Mouse (Mus musculus) heart, postnatal 25 days (tissue): ENCODE data around the gene Unc5c. TPM values are rescaled to one million over a fixed set of nuclear protein-coding genes. Genes with fewer than 3 reads are reported as not detected.

Source experiments
- DNase-seq: peaks from one replicate; pipeline ENCODE4 v3.0.0; 2022; ENCODE audit warnings: low spot score
- intact Hi-C: fragments of 180-260 bp; cut with DNase I; formaldehyde crosslinking; loops from one replicate; pipeline ENCODE4 v1.15.1; 2025
- total RNA-seq, 2 experiments: library from RNA; stranded (reverse); gene quantifications; 2 replicates each; pipeline ENCODE4 v1.2.3; 2021

Gene Unc5c
- total RNA-seq, 2 experiments from 2014 or later = 0.16 to 0.25 TPM

DNA sequence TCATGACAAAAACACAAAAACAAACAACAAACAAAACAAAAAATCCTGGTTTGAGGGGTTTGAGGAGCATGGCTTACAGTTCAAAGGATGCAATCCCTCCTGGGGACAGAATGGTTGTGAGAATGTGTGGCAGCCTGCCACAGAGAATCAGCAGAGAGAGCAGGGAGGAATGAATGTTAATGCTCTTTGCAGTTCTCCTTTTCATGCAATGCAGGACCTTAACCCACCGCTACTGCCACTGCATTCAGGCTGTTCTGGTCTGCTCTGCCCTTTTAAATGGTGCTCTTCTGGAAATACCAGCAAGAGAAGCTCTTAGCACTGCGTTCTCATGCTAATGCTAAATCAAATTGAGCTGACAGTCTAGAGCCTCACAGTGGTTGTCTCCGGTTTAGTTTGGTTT, 130.1 kb downstream of the Unc5c start:
- no peak for DNase-seq
- intact Hi-C loops = no loop called here

DNA sequence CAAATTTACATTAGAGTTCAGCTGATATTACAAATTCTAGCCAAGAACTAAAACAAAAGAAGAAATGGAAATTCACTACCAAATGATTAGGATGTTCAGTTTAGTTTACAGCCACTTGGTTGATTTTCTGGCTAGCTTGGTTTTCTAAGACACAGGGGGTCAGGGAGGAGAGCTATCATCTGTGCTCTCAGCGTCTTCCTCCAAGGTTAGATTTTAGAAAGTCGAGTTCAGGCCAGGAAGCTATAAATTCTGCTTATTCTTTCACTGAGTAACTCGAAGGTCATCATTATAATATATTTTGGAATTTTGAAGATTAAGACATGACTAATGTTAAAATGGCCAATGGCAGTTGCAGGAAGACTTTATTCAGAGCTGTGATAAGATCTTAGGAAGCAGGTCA, 131.4 kb downstream of the Unc5c start:
- intact Hi-C loops = no loop called here
- DNase-seq = no peak

DNA sequence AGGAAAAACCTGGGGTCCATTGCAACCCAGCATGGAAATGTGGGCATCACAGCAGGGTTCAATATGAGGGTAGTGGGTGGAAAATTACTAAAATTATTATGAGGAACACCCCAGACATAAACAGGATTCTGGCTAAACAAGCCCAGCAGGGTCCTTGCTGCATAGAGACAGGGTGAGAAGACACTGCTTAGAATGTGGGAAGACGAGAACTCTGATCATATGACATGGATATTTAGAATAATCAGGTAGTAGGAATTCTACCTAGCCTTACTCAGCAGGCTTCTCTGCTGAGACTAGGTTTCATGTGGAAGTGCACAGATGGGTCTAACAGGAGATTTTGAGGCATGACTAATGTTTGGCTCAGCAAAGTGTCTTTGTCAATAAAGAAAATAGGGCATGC, 131.9 kb downstream of the Unc5c start:
- intact Hi-C loops = no loop called here
- no peak for DNase-seq

DNA sequence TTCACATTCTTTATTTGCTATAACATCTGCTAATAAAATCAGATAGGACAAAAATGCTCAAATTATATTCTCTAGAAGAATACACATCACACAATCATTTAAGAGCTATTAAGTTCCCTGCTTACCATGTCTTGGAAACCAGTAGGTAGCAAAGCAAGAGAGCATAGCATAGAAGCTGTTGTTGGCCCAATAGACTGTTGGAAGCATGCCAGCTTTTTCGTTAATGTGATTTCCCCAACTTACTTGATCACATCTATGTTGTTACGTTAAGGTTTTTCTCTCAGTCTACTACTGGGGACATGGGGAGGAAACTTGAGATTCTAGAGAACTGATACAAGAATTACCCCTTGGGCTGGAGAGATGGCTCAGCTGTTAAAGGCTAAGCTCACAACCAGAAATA, 133.0 kb downstream of the Unc5c start:
- no peak for DNase-seq
- intact Hi-C loops = no loop called here

DNA sequence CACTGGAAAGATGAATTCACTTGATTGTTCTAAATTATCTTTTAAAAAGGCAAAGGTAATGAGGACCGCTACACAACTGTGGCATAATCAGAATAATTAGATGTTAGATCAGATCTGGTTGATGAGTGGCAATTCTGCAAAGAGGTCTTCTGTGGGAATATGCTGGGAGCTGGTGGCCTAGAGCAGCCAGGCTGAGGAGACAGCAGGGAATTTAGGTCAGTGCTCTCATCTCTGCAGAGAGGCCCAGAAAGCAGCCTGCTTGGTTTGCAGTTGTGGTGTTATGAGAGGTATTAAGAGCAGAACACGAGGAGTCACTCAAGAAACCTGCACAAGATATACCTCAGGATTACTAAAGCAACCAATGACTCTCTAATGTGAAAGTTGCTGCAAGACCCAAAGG, 133.9 kb downstream of the Unc5c start:
- DNase-seq = no peak
- intact Hi-C loops = no loop called here

DNA sequence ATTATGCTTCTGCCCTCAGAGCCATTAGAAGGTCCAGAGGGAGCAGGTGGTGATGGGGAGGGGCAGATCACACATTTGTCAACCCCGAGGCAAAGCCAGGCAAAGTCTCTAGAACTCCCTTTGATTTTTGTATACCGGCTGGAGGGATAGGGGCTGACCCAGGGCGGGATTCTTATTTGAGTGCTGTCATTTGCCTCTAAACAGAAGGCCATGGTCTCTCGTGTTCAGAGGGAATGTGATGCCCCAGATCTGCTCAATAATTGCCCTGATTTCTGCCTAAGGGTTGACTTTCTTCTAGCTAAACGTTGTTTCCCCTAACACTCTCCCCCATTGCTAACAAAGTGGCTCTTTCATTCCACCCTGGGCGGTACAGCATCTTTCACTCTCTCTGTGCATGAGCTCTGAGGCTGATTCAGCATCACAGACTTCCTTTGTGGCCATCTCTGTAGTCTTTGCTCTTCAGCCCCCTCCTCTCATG, 136.1 kb downstream of the Unc5c start:
- DNase-seq = no peak
- intact Hi-C loops = no loop called here

DNA sequence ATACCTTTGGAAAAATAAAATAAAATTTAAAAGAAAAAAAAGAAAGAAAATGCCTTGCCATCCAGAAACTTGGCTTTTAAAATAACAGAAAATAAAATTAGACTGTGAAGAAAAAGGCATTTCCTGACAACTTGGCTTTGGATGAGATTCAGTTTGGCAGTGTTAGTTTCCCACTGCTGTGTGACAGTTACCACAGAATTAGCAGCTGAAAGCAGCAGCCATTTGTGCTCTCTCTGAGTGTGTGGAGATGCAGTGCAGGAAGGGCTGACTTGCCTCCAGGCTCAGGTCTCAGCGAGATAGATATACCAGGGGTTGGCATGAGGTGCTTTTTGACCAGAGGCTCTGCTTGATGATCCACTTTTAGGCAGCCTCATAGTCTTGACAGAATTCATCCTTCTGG, 151.7 kb downstream of the Unc5c start:
- DNase-seq = no peak
- intact Hi-C loops = no loop called here

DNA sequence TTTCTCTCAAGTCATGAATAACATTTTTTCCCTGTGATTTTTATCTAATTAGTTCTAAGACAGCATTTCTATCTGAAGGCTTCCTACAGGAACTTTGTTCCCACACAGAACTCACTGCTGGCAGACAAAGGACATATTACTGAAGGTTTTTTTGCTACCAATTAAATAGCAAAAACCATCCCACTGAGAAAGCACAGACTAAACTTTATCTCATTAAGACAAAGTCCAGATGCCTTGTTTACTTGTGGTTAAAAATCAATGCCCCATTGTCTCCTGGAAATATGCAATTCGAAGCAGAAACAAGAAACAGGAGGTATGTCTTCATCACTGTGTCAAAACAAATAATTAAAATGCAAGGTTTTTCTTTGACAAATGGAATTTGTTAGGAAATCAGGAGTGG, 153.7 kb downstream of the Unc5c start:
- intact Hi-C loops = no loop called here
- no peak for DNase-seq

DNA sequence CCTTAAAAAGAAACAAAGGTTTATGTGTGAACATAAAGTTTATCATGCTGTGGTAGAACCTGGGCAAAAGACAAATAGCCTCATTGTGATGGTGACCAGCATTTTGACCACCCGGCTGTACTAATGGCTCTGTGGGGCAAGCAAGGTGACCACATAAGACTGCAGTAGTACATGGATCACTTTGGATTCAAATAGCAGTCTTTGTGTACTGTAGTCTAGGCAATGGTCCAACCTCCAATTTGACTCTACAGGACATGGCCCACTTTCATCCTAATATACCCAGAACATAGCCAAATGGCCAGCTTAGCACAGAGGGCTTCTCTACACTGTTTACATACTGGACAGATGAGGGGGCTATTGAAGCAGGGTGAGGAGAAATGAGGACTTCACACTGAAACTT, 156.5 kb downstream of the Unc5c start:
- no peak for DNase-seq
- intact Hi-C loops = no loop called here

DNA sequence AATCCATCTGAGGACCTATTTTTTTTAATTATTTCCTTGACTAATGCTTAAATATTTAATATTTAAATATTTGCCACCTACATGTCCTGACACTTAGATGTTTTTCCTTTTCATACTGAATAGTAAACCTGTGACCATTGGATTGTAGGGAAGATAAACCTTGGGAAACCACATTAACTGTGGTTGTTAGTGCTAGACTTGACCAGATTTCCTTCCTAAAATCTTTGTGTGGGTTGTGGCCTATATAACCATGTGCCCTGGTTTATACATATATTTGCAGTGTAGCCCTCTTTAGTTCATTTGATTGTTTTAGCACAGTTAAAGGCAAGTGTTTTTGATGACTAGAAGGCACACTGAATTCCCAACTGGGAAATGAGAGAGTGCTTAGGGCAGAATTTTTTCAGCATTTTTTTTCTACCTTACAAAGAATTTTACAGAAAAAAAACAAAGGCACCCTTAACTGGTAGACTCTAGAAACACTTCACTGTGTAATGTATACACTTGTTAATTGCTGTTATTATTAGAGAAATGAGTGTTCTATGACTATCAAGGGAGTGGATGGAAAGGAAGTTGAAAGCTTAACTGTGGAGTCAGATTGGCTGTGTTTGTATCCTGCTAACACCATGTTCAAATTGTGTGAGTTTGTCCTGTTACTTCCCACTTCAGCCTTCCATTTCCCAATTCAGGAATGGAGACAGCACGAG, 162.1 kb downstream of the Unc5c start:
- intact Hi-C loops = no loop called here
- no peak for DNase-seq

DNA sequence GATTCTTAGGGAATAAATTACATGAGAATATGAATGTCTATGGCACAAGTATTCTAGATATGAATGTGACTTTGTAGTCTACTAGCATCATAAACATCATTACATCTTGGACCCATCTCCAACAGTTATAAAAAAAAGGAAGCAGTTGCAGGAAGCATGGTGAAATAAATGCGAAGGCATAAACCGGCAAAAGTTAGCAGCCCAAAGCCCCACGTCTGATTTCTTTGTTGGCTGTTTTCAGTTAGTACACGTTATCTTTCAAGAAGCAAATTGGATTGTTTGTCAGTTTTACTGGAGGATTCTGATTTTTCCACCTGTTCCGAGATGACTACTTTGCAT, 162.6 kb downstream of the Unc5c start:
- intact Hi-C loops = no loop called here
- no peak for DNase-seq

DNA sequence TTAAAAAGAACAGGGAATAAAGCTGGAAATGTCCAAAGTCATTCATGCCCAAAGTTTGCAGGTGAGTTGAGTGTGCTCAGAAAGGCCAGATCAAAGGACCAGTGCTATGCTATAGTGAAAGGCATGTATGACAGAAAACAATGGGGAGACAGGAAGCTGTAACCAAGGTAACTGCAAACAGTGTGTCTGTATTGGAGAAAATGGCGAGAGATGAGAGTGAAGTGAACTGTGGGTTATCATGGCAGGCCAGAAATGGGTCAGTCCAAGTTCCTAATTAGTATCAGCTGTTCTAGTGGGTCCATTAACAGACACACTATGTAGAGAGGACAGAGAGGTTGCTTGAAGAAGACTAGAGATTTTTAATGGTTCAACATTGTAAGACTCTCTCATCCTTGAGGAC, 164.4 kb downstream of the Unc5c start:
- DNase-seq = no peak
- intact Hi-C loops = no loop called here

DNA sequence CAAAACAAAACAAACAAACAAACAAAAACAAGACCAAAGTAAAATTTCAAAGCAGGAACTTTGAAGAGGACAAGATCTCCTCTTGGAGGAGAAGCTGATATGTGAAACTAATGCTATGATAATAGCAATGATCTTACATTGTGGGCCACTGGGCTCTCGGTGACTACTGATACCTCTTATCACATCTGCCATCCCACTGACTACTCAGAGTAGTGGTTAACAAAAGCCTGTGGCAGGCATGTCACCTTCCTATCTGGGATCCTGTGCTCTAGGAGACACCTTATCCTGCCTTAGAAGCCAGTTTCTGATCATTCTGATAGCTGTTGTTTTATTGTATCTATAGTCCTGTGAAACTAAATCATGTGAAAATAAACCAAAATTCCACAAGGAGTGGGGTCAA, 172.9 kb downstream of the Unc5c start:
- no peak for DNase-seq
- intact Hi-C loops = no loop called here

DNA sequence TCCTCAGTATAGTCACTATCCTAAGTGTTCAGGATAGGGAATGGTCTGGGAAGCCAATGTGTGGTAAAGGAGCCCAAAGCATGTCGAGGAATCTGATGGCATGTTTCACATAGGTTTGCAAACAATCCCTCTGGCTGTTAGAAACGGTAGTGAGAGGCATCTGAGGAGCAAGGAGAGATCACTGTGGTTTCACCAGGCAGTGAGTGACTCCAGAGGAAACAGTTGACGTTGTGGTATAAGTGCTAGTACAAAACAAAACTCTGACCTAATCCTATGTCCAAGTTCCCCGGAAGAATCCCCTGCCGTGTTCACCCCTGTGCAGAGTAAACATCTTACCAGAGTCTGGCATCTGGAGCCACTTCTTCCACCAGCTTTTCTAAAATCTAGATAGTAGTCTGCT, 179.2 kb downstream of the Unc5c start:
- DNase-seq = no peak
- intact Hi-C loops = no loop called here

DNA sequence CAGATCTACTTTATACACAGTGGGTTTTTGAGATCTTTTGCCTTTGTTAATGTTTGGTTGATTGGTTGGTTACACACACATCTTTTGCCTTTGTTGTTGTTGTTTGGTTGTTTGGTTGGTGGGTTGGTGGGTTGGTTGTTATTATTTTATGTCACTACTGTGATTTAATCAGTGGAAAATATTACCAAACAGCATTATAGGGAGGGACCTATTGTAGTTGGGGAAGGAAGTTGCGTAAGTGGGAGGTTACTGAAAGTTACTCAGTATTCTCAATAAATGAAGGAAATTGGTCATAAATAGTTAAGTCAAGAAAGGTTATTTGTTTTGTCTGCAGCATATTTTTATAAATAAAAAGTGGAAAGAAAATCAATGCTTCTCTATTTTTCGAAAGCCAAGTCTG, 181.6 kb downstream of the Unc5c start:
- intact Hi-C loops = no loop called here
- DNase-seq = no peak

DNA sequence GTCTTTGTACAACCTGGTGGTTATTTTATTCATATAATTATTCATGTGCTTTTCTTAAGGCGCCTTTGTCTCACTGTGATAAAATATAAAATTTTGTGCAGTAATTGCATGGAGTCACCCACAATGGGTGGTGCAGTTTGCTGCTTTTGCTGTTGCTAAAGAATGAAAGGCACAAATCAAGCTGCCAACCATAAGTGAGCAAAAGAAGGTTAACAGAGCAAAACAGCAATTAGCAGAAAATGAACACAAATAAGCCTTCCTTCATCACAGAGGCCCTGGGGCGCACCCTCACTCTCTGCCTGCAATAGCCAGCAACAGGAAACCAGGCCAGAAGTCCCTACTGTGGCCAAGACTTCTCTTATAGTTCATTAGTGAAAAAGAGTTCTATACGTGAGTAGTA, 185.6 kb downstream of the Unc5c start:
- DNase-seq = no peak
- intact Hi-C loops = no loop called here

DNA sequence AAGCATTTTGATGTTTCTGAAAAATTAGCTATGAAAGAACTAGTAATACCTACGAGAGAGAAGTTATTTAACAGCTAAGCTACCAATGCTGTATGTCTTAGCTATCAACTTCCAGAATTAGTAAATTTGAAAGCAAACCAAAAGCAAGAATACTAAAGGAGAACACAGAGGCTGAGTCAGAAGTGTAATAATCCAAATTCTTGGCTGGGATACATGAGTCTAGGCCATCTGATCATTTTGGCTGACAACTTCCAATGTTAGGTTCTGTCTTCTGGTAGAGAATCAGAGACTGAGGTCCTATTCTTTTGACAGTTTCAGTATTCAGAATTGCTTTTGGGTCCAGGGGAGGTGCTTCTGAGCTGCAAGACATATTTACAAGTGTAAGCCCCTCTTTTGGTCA, 188.9 kb downstream of the Unc5c start:
- no peak for DNase-seq
- intact Hi-C loops = no loop called here

DNA sequence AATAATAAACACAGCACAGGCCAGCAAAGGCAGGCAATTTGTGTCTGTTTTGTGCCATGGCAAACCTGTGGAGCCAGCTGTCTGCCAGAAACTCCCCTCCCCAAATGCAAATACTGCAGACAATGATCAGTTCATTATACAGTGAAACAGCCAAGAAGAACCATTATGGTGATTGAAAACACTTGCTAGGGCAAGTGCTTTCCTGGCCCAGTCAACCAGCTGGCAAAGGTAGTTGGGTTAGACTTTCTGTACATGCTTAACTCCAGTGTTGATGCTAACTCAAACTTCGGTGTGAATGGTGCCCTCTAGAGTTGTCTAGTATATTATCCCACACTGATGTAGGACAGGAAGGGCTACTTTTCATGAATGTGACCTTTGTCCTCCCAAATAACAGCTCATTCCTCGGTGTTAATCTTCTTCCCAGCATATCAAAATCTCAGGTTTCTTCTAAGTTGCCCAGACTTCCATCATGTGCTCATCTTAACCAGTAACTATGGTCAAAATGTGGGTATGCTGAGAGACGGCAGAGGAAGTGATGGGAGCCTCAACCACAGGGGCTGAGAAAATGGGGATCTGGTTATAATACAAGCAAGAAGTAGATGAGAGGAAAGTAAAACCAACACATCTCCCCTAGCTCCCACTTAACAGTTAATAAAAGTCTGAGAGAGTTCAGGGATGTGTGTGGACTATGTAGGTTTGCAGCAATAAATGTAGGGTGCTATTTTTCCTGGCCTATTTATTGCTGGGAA, 194.2 kb downstream of the Unc5c start:
- intact Hi-C loops = no loop called here
- no peak for DNase-seq

DNA sequence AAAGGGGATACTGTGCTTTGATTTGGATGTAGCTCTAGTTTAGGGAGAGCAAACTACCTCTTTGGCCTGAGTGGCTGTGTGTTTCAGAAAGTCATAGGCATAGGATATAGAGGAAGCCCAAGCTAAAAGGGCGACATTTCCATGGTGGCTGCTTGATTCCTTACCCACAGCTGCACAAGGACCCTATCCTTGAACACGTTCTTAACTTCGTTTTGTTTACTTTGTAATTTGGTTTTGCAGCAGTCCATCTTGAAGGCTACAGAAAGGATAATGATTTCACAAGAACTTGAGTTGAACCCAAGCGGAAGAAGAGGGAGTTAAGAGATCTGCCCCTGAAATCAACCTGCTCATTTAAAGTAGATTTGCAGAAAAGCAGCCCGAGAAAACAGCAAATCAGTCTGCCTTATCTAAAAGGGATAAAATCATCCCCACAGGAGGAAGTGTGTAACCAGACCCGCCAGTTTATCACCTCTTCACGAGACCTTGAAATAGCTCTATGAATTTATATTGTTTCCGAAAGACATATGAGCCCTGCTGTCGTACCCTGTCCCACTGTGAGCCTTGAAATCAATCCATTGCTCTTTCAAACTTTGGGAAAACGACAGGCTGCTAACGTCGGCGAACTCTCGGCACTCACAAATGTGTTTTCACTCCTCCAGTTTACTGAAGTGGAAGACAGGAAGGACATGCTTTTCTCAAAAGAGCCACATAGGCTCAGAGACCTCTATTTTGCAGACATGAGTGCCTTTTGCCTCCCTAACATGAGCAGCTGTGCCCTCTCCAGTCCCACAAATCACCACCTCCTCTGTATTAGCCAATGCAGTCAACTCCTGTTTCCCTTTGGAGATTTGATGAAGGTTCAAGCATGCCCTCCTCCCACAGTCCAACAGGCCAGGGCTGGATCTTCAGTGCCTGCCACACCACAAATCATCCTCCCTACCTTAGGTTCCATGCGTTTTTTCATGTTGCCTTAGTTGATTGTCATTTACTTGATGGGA, 195.3 kb downstream of the Unc5c start:
- DNase-seq = no peak

DNA sequence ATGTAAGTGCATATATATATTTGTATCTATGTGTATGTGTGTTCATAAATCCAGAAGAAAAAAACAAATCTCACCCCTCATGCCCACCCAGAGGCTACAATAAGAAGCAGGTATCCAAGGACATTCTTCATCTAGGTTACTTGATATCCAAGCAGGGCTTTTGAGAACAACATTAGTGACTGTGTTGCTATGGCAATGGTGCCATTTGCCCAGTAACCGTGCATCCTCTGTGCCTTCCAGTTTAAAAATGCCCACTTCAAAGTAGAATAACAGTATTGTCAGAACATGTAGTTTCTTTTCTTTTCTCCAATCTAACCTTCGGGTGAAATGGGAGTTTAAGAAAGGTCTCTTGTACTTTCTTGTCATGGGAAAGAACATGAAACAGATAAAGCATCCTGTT, 224.1 kb downstream of the Unc5c start:
- intact Hi-C loops = no loop called here

More for the DNA sequence above, 195.3 kb downstream of the Unc5c start:
- intact Hi-C loops = no loop called here

DNA sequence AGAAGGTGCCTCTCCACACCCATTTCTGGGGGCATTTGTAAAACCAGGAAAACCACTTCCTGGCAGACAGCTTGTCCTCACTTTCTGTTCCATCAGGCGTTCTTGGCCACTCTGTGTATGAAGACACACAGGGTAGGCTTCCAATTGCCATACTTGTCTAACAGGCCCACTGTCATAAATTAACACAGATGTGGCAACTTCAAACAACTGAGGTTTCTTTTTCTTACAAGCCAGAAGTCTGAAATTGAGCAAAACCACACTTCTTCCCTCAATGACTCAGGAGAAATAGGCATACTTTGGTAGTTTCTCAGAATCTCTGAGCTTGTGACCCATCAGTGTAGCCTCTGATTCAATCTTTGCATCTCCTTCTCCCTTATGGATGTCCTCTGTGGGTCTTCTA, 225.7 kb downstream of the Unc5c start:
- intact Hi-C loops = no loop called here
- no peak for DNase-seq

More for the DNA sequence above, 224.1 kb downstream of the Unc5c start:
- no peak for DNase-seq
